Mouse (Mus musculus): ENCODE results near the gene Selenot. TPM values are rescaled to one million over a fixed set of nuclear protein-coding genes. Genes with fewer than 3 reads are reported as not detected.
"Not testable (repeated sequence)": the region's sequence is repeated elsewhere in the genome, so short reads cannot be mapped to it uniquely, and the experiment has no call there.

Gene Selenot
- polyA plus RNA-seq, 1 experiment from 2014 or later = 25.2 TPM

- Histone ChIP-seq H3K36me3 (peaks cover 15% of the 10 kb centered on the region), H3K27me3 (no peaks in the 10 kb centered on the region), H3K4me3 (no peak overlapping the region), H3K27ac (replicated peaks) (no peak overlapping the region), H3K9ac (no peak overlapping the region), H3K4me1 (replicated peaks) (peaks cover 30% of the 10 kb centered on the region), H3K4me2 (no peak overlapping the region), H3K9me3 (no peaks in the 10 kb centered on the region)
- no peak for ATAC-seq (ENCODE audit: low FRiP score, low read depth)
- WGBS = 92% methylated on average over 5 of the region's 5 CpGs
These were observed 6.5 kb downstream of the Selenot start for GRCm38 (mm10) chr3:58582788-58583426.

DNA sequence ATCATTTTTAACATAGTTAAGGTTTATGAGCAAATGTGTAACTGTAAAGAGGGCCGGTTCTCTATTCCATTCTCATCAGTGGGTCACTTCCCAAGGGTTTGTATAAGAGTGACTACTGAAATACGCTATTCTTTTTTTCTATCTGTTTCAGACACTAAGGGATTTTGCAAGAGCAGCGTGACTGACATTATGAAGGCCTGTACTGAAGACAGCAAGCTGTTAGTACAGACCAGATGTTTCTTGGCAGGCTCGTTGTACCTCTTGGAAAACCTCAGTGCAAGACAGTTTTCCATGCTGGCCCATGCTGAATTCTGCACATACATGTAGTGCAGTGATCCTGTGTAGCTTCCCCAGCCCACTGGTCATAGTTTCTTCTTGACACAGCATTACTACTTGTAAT lies 14.1 kb downstream of the Selenot start:
- not testable (repeated sequence) for ATAC-seq (ENCODE audit: low FRiP score, low read depth); H3K4me3 ChIP-seq; H3K4me2 ChIP-seq; H3K9me3 ChIP-seq; H3K27ac ChIP-seq (replicated peaks); H3K9ac ChIP-seq; H3K4me1 ChIP-seq (replicated peaks); H3K27me3 ChIP-seq
- WGBS = 83% methylated on average over 4 of the region's 4 CpGs
- peaks cover 29% of the 10 kb centered on the region for H3K36me3 ChIP-seq

DNA sequence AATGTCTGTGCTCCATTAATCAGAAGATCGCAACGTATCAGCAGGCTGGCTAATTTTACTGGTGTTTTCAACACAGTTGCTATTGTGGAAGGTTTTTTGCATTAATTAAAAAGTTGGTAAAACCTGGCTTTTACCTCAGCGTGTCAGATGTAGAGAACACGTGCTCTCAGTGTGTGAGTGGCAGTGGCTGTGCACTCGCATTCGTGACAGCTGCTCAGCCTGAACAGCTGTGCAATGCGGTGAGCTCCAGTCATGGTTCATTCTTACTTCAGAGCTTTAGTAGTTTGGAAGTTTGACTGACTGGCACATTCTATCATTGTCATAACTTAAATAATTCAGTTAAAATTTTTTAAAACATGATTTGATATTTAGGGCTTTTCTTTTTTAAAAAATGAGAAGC lies 16.2 kb downstream of the Selenot start:
- not testable (repeated sequence) for ATAC-seq (ENCODE audit: low FRiP score, low read depth); H3K4me1 ChIP-seq (replicated peaks); H3K27me3 ChIP-seq; H3K4me3 ChIP-seq; H3K4me2 ChIP-seq; H3K27ac ChIP-seq (replicated peaks); H3K9ac ChIP-seq; H3K9me3 ChIP-seq
- H3K36me3 ChIP-seq = peaks cover 17% of the 10 kb centered on the region
- 63% methylated on average over 7 of the region's 7 CpGs for WGBS

GRCm38 (mm10) chr3:58593623-58594022 lies 17.2 kb downstream of the Selenot start:
- Histone ChIP-seq H3K27me3 (no peaks in the 10 kb centered on the region), H3K9me3 (no peaks in the 10 kb centered on the region), H3K4me1 (replicated peaks) (no peaks in the 10 kb centered on the region), H3K36me3 (peaks cover 21% of the 10 kb centered on the region), H3K27ac (replicated peaks) (no peak overlapping the region), H3K4me3 (no peak overlapping the region), H3K4me2 (no peak overlapping the region), H3K9ac (no peak overlapping the region)
- 23% methylated on average over 5 of the region's 5 CpGs for WGBS
- no peak for ATAC-seq (ENCODE audit: low FRiP score, low read depth)

- no peaks in the 10 kb centered on the region for H3K4me1 ChIP-seq (replicated peaks)
- WGBS = 16% methylated on average over 4 of the region's 4 CpGs
- no peak for ATAC-seq (ENCODE audit: low FRiP score, low read depth)
- H3K27ac ChIP-seq (replicated peaks) = no peak overlapping the region
- H3K4me2 ChIP-seq = no peak overlapping the region
- no peak overlapping the region for H3K9ac ChIP-seq
- H3K27me3 ChIP-seq = no peaks in the 10 kb centered on the region
- H3K36me3 ChIP-seq = no peaks in the 10 kb centered on the region
- no peaks in the 10 kb centered on the region for H3K9me3 ChIP-seq
- H3K4me3 ChIP-seq = no peak overlapping the region
These were observed 32.1 kb downstream of the Selenot start for GRCm38 (mm10) chr3:58608506-58608905.

- no peak overlapping the region for H3K4me2 ChIP-seq
- H3K27me3 ChIP-seq = no peaks in the 10 kb centered on the region
- no peaks in the 10 kb centered on the region for H3K4me1 ChIP-seq (replicated peaks)
- no peak overlapping the region for H3K27ac ChIP-seq (replicated peaks)
- no peaks in the 10 kb centered on the region for H3K36me3 ChIP-seq
- H3K4me3 ChIP-seq = no peak overlapping the region
- H3K9ac ChIP-seq = no peak overlapping the region
- ATAC-seq (ENCODE audit: low FRiP score, low read depth) = no peak
- WGBS = 70% methylated on average over 5 of the region's 5 CpGs
- H3K9me3 ChIP-seq = no peaks in the 10 kb centered on the region
These were observed 33.5 kb downstream of the Selenot start for GRCm38 (mm10) chr3:58609985-58610384.

- H3K4me2 ChIP-seq = no peak overlapping the region
- no peak overlapping the region for H3K4me3 ChIP-seq
- H3K36me3 ChIP-seq = no peaks in the 10 kb centered on the region
- H3K9ac ChIP-seq = no peak overlapping the region
- no peaks in the 10 kb centered on the region for H3K4me1 ChIP-seq (replicated peaks)
- 76% methylated on average over 7 of the region's 7 CpGs for WGBS
- ATAC-seq (ENCODE audit: low FRiP score, low read depth) = no peak
- no peak overlapping the region for H3K27ac ChIP-seq (replicated peaks)
- no peaks in the 10 kb centered on the region for H3K27me3 ChIP-seq
- no peaks in the 10 kb centered on the region for H3K9me3 ChIP-seq
These were observed 44.6 kb downstream of the Selenot start for GRCm38 (mm10) chr3:58621066-58621465.

DNA sequence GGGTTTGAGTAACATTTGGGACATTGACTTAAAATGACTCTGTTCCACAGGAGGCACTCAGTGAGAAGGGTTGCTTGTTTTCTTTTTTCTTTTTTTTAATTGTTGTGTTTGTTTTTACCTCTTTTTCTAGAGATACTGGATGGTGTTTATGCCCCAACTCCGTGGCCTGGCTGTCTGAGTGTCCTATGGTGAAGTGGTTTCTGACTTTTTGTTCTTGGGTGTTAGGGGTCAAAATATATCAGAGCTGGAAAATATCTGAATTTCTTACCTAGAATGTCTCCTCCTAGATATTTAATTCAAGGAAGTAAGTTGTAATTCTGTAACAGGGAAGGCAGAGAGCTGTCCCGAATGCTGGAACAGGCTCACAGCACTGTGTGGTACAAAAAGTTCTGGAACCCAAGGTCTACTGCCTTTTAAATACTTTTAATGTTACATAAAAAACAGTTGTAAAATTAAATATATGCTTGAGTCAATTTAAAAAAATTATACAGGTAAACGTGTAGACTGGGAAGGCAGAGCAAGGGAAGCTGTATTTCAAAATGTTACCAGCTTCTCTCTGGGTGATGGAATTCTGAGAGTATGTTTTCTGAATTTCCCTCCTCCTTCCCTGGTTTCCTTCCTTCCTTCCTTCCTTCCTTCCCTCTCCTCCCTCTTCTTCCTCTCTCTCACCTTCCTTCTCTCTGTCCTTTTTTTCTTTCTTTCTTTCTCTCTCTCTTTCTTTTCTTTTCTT lies 46.4 kb downstream of the Selenot start:
- Histone ChIP-seq H3K9ac (no peak overlapping the region), H3K4me3 (no peak overlapping the region), H3K27ac (replicated peaks) (no peak overlapping the region), H3K36me3 (no peaks in the 10 kb centered on the region), H3K4me1 (replicated peaks) (no peaks in the 10 kb centered on the region), H3K27me3 (no peaks in the 10 kb centered on the region), H3K9me3 (no peaks in the 10 kb centered on the region), H3K4me2 (no peak overlapping the region)
- ATAC-seq (ENCODE audit: low FRiP score, low read depth) = no peak
- WGBS = 79% methylated on average over 3 of the region's 3 CpGs

DNA sequence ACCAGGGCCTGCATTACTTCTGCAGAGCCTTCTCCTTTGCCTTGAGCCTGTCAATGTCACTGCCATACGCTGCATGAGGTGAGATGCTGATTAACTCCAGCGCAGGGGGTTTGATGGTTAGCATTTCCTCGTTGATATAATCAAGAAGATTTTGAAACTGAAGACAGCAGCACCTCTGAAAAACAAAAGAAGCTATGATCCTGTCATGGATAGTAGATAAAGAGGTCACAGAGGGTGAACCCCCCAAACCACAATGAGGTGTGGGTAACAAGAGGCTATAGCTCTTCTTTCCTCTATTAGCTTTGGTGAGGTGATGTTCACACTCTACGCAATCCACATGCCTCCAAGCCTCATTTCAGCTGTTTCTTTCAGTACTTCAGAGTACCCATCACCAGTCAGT lies 48.5 kb downstream of the Selenot start:
- no peak overlapping the region for H3K4me2 ChIP-seq
- 89% methylated on average over 4 of the region's 4 CpGs for WGBS
- H3K9me3 ChIP-seq = no peaks in the 10 kb centered on the region
- no peaks in the 10 kb centered on the region for H3K36me3 ChIP-seq
- H3K4me1 ChIP-seq (replicated peaks) = no peaks in the 10 kb centered on the region
- no peak for ATAC-seq (ENCODE audit: low FRiP score, low read depth)
- no peak overlapping the region for H3K27ac ChIP-seq (replicated peaks)
- H3K27me3 ChIP-seq = no peaks in the 10 kb centered on the region
- H3K4me3 ChIP-seq = no peak overlapping the region
- no peak overlapping the region for H3K9ac ChIP-seq

DNA sequence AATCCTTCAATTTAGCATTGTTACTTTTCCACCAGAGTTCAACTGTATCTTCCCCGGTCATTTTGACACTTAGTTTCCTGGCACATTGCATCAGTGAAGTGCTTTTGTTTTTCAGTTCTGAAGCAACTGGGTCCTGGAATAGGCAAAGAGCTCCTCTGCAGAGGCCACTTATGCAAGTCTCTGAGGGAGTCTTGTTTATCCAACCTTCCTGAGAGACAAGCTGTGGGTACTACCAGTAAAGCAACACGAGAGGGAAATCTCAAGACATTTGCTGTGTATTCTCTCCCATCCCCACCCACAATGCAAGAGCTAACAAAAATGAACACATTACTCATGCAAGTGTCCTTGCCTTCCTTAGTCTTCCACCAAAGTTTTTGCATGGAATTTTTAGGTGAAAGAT lies 55.3 kb downstream of the Selenot start:
- Histone ChIP-seq H3K4me3 (no peak overlapping the region), H3K27me3 (no peaks in the 10 kb centered on the region), H3K36me3 (no peaks in the 10 kb centered on the region), H3K9me3 (no peaks in the 10 kb centered on the region), H3K9ac (no peak overlapping the region), H3K4me1 (replicated peaks) (0 out of 2 replicates have a peak, but pooled peaks cover 5% of the 10 kb centered on the region), H3K4me2 (no peak overlapping the region), H3K27ac (replicated peaks) (no peak overlapping the region)
- WGBS = 89% methylated on average over 2 of the region's 2 CpGs
- no peak for ATAC-seq (ENCODE audit: low FRiP score, low read depth)

GRCm38 (mm10) chr3:58636406-58637295 lies 60.2 kb downstream of the Selenot start, which contains the start of gene Erich6:
Erich6 (minus strand) TSS chr3:58637207.
- under 1% methylated on average over 34 of the region's 34 CpGs for WGBS
- Histone ChIP-seq H3K27me3 (no peaks in the 10 kb centered on the region), H3K4me2 (peak within 1 kb of the TSS; percentile 95), H3K36me3 (no peaks in the 10 kb centered on the region), H3K9ac (peak within 1 kb of the TSS; percentile 37), H3K27ac (replicated peaks) (peak within 1 kb of the TSS; percentile 58), H3K4me3 (peak within 1 kb of the TSS; percentile 48), H3K4me1 (replicated peaks) (peaks cover 10% of the 10 kb centered on the region; the same call in 1 of the 2 replicates), H3K9me3 (no peaks in the 10 kb centered on the region)
- ATAC-seq (ENCODE audit: low FRiP score, low read depth) = peak; percentile 80
